Mouse (Mus musculus): ENCODE measurements around the gene Snai3. TPM values are rescaled to one million over a fixed set of nuclear protein-coding genes. Genes with fewer than 3 reads are reported as not detected.

The Snai3 gene
- polyA plus RNA-seq, 1 experiment from 2014 or later: not detected

DNA sequence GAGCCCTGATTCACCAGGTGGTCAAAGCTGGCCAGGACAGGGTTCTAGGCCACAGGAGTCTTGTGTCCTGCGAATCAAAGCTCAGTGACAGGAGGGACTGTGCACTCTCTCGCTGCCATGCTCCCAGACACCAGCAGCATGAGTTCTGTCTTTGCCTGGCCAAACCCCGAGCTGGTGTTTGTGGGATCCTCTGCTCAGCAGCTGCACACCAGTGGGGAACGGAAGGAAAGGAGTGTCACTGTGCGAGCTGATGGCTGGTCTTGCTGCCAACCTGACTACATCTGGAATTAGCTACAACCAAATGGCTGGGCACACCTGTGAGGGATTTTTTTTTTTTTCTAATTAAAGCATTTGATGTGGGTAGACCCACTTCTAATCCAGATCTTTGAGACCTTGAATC, 10.2 kb upstream of the Snai3 start:
- peaks cover 31% of the 10 kb centered on the region for H3K36me3 ChIP-seq
- no peak overlapping the region for H3K4me2 ChIP-seq
- H3K27me3 ChIP-seq: no peaks in the 10 kb centered on the region
- no peak overlapping the region for H3K4me3 ChIP-seq
- WGBS: 84% methylated on average over 5 of the region's 5 CpGs
- no peaks in the 10 kb centered on the region for H3K9me3 ChIP-seq
- peaks cover 17% of the 10 kb centered on the region for H3K4me1 ChIP-seq (replicated peaks)
- no peak for ATAC-seq (ENCODE audit: low FRiP score, low read depth)
- no peak overlapping the region for H3K9ac ChIP-seq
- no peak overlapping the region for H3K27ac ChIP-seq (replicated peaks)

DNA sequence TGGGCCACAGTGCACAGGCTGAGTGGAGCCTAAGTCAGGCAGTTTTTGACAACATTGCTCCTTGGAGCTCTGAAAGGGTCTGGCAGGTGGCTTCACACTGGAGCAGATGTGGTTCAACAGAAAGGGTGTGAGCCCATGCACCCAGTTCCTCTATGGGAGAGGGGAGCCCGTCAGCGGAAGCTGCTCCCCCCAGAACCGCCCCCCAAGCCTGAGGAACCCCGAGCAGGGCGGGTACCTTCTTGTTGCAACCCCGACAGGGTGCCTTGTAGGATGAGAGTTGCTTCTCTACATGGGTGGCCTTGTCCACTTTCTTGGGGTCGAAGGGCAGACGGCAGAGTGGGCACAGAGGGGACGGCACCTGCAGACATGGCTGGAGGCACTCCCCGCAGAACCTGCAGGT, 9.4 kb upstream of the Snai3 start:
- Histone ChIP-seq H3K27me3 (no peaks in the 10 kb centered on the region), H3K4me2 (no peak overlapping the region), H3K9ac (no peak overlapping the region), H3K27ac (replicated peaks) (no peak overlapping the region), H3K4me3 (no peak overlapping the region), H3K4me1 (replicated peaks) (peaks cover 14% of the 10 kb centered on the region), H3K36me3 (peaks cover 31% of the 10 kb centered on the region), H3K9me3 (no peaks in the 10 kb centered on the region)
- 87% methylated on average over 10 of the region's 10 CpGs for WGBS
- ATAC-seq (ENCODE audit: low FRiP score, low read depth): no peak

DNA sequence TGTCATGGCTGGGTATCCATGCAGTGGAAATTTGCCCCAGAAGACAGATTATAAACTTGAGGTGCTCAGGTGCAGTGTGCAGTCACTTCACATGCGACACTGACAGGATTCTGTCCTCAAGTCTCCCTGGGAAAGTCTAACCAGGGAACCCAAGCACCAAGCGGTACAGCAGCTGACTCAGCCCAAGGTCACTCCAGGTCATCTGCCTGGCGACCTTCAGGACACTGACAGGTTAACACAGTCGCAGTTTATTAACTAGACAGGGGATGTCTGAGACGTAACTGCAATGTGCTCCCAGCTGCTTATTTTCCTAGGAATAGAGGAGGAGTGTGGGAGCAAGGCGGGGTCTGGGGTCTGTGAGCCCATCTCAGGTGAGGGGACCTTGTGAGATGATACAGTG, 8.9 kb upstream of the Snai3 start:
- ATAC-seq (ENCODE audit: low FRiP score, low read depth): no peak
- no peak overlapping the region for H3K4me2 ChIP-seq
- H3K27me3 ChIP-seq: no peaks in the 10 kb centered on the region
- no peak overlapping the region for H3K9ac ChIP-seq
- no peak overlapping the region for H3K27ac ChIP-seq (replicated peaks)
- H3K4me3 ChIP-seq: no peak overlapping the region
- peaks cover 8% of the 10 kb centered on the region for H3K4me1 ChIP-seq (replicated peaks)
- 88% methylated on average over 6 of the region's 6 CpGs for WGBS
- peaks cover 31% of the 10 kb centered on the region for H3K36me3 ChIP-seq
- H3K9me3 ChIP-seq: no peaks in the 10 kb centered on the region

DNA sequence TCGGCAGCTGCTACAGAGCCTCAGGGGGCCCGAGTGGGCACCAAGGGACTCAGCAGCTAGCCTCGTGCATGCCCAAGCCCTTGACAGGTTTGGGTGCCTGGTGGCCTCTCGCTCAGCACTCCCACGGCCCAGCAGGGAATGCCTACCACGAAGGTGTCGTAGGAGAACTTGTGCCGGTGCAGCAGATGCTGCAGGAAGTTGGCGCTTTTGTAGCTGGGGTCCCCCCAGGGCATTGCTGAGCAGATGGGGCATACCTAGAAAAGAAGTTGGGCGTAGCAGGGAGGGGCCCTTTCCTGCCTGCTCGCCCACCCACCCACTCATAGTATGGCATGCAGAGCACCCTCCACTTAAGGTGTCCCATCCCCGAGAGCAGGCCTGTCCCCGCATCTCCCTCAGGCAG, 7.3 kb upstream of the Snai3 start:
- WGBS: 88% methylated on average over 13 of the region's 13 CpGs
- Histone ChIP-seq H3K4me2 (no peak overlapping the region), H3K27ac (replicated peaks) (no peak overlapping the region), H3K4me1 (replicated peaks) (no peaks in the 10 kb centered on the region), H3K4me3 (no peak overlapping the region), H3K9ac (no peak overlapping the region), H3K9me3 (no peaks in the 10 kb centered on the region), H3K36me3 (peaks cover 27% of the 10 kb centered on the region), H3K27me3 (0 out of 2 replicates have a peak, but pooled peaks cover 3% of the 10 kb centered on the region)
- ATAC-seq (ENCODE audit: low FRiP score, low read depth): no peak

DNA sequence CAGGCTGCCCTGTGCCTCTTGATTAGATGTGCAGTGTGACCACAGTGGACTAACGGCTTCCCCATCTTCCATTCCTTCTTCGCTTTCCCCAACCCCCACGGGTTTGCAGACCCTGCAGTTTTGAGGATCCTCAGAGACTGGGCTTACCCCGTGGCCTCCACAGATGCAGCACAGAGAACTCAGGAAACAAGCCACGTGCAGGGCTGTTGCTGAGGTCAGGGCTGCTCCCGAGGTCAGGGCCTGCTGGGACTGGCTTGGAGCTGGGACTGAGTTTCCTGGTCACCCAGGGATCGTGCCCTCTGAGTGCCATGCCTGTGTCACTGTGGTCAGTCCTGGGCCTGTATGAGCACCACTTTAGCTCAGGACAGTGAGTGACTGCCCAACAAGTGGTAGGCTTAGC, 4.5 kb upstream of the Snai3 start:
- WGBS: 73% methylated on average over 7 of the region's 7 CpGs
- H3K4me1 ChIP-seq (replicated peaks): peaks cover 11% of the 10 kb centered on the region
- no peak overlapping the region for H3K27ac ChIP-seq (replicated peaks)
- no peak for ATAC-seq (ENCODE audit: low FRiP score, low read depth)
- H3K9ac ChIP-seq: no peak overlapping the region
- H3K4me2 ChIP-seq: no peak overlapping the region
- H3K36me3 ChIP-seq: peaks cover 23% of the 10 kb centered on the region
- H3K27me3 ChIP-seq: peaks cover 28% of the 10 kb centered on the region
- H3K9me3 ChIP-seq: no peaks in the 10 kb centered on the region
- H3K4me3 ChIP-seq: no peak overlapping the region

DNA sequence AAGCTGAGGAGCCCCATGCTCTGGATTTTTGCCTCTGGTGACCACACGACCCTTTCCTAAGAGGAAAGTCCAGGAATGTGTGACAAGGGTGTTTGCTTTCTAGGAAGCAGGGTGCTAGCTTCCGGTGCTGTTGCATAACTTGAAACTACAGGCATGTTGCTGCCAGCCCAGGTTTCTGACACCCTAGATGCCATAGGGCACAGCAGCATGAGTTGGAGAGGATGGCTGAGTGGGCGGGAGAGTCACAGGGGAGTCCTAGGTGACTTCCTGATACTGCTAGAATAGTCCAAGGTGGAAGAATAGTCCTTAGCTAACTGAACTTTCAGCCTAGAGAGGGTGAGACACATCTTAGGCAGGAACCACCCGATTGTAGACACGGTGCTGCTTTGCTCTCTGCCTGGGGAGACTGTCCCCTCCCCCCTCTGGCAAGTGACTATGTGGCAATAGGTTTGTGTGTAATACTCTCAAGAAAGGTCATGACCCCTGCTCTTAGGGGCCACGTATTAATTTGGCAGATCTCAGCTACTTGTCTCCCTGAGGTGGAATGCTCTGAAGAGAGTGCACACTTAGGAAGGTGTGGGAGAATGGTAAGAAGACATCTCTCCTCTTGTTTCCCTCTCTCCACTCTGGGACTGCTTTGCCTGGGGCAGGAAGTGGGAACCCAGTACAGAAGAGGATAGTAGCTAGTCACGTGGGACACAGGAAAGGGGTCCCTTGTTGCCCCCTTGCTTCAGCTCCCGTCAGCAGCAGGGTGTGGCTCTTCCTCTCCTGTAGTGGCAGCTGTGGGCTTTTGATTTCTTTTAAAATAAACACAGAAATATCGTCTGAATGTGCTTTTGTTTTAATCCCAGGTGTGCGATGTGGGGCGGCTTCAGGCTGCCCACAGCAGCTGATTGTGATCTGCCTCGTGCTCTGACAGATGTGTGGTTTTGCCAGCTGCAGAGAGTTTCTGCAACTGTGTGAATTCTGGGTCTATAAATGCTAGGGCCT, 3.4 kb upstream of the Snai3 start:
- Histone ChIP-seq H3K4me1 (replicated peaks) (peaks cover 12% of the 10 kb centered on the region), H3K9me3 (no peaks in the 10 kb centered on the region), H3K4me2 (no peak overlapping the region), H3K9ac (no peak overlapping the region), H3K27ac (replicated peaks) (no peak overlapping the region), H3K36me3 (peaks cover 23% of the 10 kb centered on the region), H3K27me3 (peaks cover 37% of the 10 kb centered on the region), H3K4me3 (no peak overlapping the region)
- no peak for ATAC-seq (ENCODE audit: low FRiP score, low read depth)
- 69% methylated on average over 12 of the region's 12 CpGs for WGBS

DNA sequence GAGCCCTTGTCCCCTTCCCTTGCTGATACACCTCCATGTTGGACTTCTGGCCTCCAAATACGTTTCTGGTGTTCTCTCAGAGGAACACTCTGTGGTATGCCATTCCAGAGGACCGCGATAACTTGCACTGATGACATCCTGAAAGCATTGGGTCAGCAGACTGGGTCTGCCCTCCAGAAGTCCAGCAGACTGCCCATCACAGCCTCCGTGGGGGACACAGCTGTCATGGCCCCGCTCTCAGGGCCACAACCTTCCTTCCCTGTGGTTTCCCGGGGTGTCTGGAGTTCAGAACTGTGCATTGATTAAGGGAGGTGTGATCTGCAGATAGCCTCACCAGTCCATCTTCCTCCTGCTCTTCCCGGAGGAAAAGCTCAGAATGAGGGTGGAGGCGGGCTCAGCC, 2.0 kb upstream of the Snai3 start:
- Histone ChIP-seq H3K27ac (replicated peaks) (no peak overlapping the region), H3K4me1 (replicated peaks) (peaks cover 12% of the 10 kb centered on the region), H3K36me3 (peaks cover 17% of the 10 kb centered on the region), H3K4me2 (no peak overlapping the region), H3K27me3 (peaks cover 44% of the 10 kb centered on the region), H3K9ac (no peak overlapping the region), H3K9me3 (no peaks in the 10 kb centered on the region), H3K4me3 (no peak overlapping the region)
- WGBS: 67% methylated on average over 8 of the region's 8 CpGs
- no peak for ATAC-seq (ENCODE audit: low FRiP score, low read depth)

DNA sequence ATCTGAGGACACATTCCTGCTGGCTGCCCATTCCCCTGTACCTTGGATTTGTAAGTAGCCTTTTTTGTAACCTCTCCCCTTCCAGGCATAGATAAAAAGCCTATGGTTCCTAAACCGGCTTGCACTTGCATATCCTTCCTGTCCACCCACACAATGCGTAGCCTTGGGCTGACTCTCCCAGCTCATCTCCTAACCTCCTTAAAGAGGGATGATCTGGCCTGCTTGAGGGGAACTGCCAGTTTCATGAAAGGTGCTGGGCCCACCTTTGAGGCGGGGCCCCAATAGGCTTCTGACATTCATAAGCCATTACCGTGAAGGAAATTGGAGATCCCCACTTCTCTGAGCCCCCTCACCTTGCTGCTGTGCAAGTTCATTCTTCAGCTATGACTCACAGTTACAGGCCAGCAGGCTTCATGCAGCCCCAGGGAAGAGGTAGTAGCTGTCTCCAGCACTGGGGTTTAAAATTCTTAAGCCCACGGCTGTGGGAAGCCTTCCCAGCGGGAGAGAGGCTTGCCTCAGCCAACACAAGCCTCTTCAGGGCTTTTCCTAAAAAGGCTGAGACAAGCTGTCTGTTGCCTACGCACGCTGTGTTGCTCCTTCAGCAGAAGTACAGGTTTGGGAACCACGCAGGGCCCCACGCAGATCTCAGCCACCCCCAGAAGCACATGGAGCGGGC, 1.1 kb upstream of the Snai3 start:
- Histone ChIP-seq H3K27ac (replicated peaks) (no peak overlapping the region), H3K36me3 (peaks cover 8% of the 10 kb centered on the region), H3K4me2 (no peak overlapping the region), H3K9ac (no peak overlapping the region), H3K4me3 (no peak overlapping the region), H3K27me3 (peaks cover 44% of the 10 kb centered on the region), H3K9me3 (no peaks in the 10 kb centered on the region), H3K4me1 (replicated peaks) (peaks cover 12% of the 10 kb centered on the region)
- ATAC-seq (ENCODE audit: low FRiP score, low read depth): no peak
- 62% methylated on average over 11 of the region's 11 CpGs for WGBS

DNA sequence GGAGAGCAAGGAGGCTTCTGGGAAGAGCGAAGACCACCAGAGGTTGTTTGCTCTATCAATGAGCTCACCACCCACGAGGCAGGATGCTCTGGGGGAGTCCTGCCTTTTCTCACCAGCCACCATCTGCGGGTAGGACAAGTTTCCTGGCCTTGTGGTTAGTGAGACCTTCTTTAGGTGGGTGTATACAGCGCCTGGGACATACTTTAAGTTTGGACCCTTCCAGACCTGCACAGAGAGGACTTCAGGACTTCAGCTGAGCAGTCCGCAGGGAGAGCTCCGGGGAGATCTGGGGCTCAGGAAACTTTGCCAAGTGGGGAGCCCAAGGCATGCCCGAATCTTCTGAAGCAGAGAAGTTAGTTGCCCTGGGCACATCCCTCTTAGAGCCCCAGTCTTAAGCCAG, 543 bp downstream of the Snai3 start:
- WGBS: 25% methylated on average over 7 of the region's 7 CpGs
- H3K4me3 ChIP-seq: peak overlapping the region; percentile 39
- H3K9me3 ChIP-seq: no peaks in the 10 kb centered on the region
- H3K27ac ChIP-seq (replicated peaks): no peak overlapping the region
- H3K36me3 ChIP-seq: no peaks in the 10 kb centered on the region
- peak overlapping the region; percentile 73 for H3K4me2 ChIP-seq
- peaks cover 46% of the 10 kb centered on the region for H3K27me3 ChIP-seq
- ATAC-seq (ENCODE audit: low FRiP score, low read depth): no peak
- H3K9ac ChIP-seq: peak overlapping the region; percentile 37
- peaks cover 12% of the 10 kb centered on the region for H3K4me1 ChIP-seq (replicated peaks)

DNA sequence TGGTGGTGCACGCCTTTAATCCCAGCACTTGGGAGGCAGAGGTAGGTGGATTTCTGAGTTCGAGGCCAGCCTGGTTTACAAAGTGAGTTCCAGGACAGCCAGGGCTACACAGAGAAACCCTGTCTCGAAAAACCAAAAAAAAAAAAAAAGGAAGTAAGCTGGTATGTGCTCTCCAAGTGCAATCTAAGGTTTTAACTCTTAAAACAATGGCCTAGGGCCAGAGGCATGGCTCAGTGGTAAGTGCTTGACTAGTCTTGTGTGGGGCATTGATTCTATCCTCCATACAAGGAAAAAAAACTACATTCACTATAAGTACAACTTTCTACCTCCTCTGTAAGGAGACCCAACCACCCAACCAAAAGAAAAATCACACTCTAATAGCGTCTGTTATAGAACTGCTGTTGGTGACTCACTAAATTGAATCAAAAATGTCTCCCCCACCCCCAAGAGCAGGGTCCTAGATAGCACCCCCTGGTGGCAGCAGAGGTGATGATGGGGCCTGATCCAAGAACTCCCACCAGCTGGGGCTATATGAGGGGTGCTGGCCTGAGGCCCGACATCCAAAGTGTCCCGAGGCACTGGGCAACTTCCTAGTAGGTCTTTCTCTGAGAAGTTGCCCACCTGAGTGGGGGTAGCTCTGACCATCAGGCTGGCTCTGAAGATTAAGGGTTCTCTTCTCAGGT, 1.2 kb downstream of the Snai3 start:
- H3K27me3 ChIP-seq: peaks cover 46% of the 10 kb centered on the region
- peaks cover 12% of the 10 kb centered on the region for H3K4me1 ChIP-seq (replicated peaks)
- no peak for ATAC-seq (ENCODE audit: low FRiP score, low read depth)
- 58% methylated on average over 6 of the region's 6 CpGs for WGBS
- H3K36me3 ChIP-seq: no peaks in the 10 kb centered on the region
- H3K27ac ChIP-seq (replicated peaks): no peak overlapping the region
- no peak overlapping the region for H3K9ac ChIP-seq
- H3K9me3 ChIP-seq: no peaks in the 10 kb centered on the region
- H3K4me3 ChIP-seq: no peak overlapping the region
- no peak overlapping the region for H3K4me2 ChIP-seq

DNA sequence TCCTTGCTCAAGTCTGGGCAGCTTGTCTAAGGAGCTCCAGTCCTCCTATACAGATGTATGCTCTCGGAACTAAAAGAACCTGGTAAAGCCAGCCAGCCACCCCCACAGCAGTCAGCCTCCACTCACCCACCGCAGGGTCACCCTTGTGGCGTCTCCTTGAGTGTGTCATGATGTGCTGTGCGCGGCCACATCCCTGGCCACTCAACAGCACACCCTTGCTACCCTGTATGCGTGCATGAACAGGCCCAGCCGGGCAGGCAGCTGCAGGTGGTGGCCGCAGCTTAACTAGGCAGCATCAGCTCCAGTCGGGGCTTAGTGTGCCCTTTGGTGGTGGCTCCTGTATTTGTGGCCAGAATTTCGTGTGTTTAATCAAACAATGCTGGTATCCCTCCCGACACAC, 3.4 kb downstream of the Snai3 start:
- H3K27ac ChIP-seq (replicated peaks): no peak overlapping the region
- no peak for ATAC-seq (ENCODE audit: low FRiP score, low read depth)
- 79% methylated on average over 11 of the region's 11 CpGs for WGBS

DNA sequence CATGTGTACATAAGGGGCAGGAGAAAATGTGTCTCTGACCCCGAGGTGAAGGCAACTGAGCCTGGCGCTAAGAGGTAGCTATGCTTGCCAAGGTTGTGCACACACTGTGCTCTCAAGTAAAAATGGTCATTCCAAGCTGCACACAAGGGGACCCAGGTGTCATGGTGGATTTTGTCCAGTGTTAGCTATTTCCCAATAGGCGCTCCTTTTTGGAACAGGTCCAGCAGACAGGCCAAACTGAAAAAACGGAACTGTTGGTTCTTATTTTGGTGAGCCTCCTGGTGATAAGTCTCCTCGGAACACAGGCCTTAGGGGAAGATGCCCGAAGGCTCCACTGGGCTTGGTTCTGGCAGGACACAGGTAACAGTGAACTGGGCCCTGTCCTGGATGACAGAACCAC, 6.1 kb downstream of the Snai3 start:
- ATAC-seq (ENCODE audit: low FRiP score, low read depth): no peak
- H3K9ac ChIP-seq: no peak overlapping the region
- WGBS: 86% methylated on average over 6 of the region's 6 CpGs

More for the DNA sequence above, 3.4 kb downstream of the Snai3 start:
- Histone ChIP-seq H3K4me3 (no peak overlapping the region), H3K9ac (no peak overlapping the region), H3K36me3 (no peaks in the 10 kb centered on the region), H3K4me2 (no peak overlapping the region), H3K9me3 (no peaks in the 10 kb centered on the region), H3K27me3 (peaks cover 38% of the 10 kb centered on the region), H3K4me1 (replicated peaks) (peaks cover 12% of the 10 kb centered on the region)

More for the DNA sequence above, 6.1 kb downstream of the Snai3 start:
- H3K4me1 ChIP-seq (replicated peaks): no peaks in the 10 kb centered on the region
- no peak overlapping the region for H3K4me3 ChIP-seq
- H3K36me3 ChIP-seq: no peaks in the 10 kb centered on the region
- H3K9me3 ChIP-seq: no peaks in the 10 kb centered on the region
- H3K27me3 ChIP-seq: peaks cover 12% of the 10 kb centered on the region
- no peak overlapping the region for H3K27ac ChIP-seq (replicated peaks)
- H3K4me2 ChIP-seq: no peak overlapping the region
